Mouse (Mus musculus): ENCODE data around the gene Gm136. TPM values are rescaled to one million over a fixed set of nuclear protein-coding genes. Genes with fewer than 3 reads are reported as not detected.
"Not testable (repeated sequence)": the region's sequence is repeated elsewhere in the genome, so short reads cannot be mapped to it uniquely, and the experiment has no call there.

Gm136 gene
- polyA plus RNA-seq, 1 experiment from 2014 or later = not detected

DNA sequence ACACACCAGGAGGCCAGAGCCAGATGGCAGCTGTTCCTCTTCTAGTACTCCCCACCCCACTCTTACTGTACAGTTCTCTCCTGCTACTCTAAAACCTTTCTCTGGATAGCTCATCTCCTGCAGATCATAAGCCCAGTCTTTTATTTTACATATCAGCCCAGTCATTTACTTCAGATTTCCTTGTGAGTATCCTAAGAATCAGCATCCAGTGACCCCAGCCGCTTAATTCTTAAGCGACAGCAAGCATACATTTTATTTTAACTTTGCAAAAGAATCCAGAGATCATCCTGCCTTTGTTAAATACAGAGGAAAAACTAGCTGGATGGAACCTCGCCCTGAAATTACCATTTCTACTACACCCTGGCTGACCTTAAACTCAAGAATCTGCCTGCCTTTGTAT is 21.6 kb downstream of the Gm136 start:
- Histone ChIP-seq H3K27me3 (replicated peaks; ENCODE audit: control insufficient read depth, insufficient read depth, low read length) (no peaks in the 10 kb centered on the region), H3K9ac (ENCODE audit: low read depth, low read length) (no peak overlapping the region), H3K4me2 (replicated peaks; ENCODE audit: low read depth) (no peak overlapping the region), H3K4me3 (ENCODE audit: low read depth, low read length) (no peak overlapping the region), H3K27ac (ENCODE audit: low read depth, low read length) (no peak overlapping the region), H3K36me3 (ENCODE audit: control insufficient read depth, insufficient read depth) (no peaks in the 10 kb centered on the region), H3K4me1 (replicated peaks; ENCODE audit: control insufficient read depth, insufficient read depth, low read length) (no peaks in the 10 kb centered on the region), H3K9me3 (ENCODE audit: control insufficient read depth) (no peaks in the 10 kb centered on the region)
- TF ChIP-seq CTCF (IDR thresholded peaks at IDR 0.05; ENCODE audit: low read depth) = no peak
- ATAC-seq = no peak
- 77% methylated on average over 3 of the region's 3 CpGs for WGBS

DNA sequence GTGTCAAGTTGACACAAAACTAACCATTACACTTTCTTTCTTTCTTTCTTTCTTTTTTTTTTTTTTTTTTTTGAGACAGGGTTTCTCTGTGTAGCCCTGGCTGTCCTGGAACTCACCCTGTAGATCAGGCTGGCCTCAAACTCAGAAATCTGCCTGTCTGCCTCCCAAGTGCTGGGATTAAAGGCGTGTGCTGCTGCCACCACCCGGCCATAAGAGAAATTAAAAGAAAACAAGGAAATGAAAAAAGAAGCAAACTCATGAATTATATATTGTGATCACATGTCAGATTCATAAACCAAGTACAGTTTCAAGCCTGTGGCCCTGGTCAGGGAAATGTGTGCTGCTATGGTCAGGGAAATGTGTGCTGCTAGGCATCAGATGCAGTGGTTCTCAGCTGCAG is 22.6 kb downstream of the Gm136 start:
- TF ChIP-seq CTCF (IDR thresholded peaks at IDR 0.05; ENCODE audit: low read depth) = peak; percentile 60
- H3K27me3 ChIP-seq (replicated peaks; ENCODE audit: control insufficient read depth, insufficient read depth, low read length) = not testable (repeated sequence)

DNA sequence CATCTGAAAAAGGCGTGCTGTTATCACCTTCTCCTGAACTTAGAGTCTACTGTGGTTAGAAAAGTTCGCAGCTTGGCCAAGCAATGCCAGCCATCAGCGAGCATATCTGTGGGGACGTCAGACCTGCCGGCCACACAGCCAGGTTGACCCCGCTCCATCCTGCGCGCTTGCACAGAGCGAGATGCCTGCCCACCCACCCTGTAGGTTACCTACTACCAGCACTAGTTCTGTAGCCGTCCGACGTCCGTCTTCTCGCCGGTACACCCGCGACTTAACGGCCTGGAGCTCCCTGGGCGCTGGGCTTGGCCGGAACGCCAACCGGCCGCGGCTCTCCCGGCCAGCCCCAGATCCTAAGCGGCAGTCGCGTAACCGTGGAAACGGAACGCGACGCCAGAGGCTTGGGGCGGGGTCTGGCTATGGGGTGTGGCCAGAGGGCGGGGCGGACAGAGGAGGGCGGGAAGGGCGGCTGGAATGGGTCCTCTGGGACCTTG is 26.2 kb downstream of the Gm136 start, which contains the start of gene Cfap206:
Cfap206 (minus strand) TSS at position 356 of the 491 bp plus-strand sequence.
- Histone ChIP-seq H3K27ac (ENCODE audit: low read depth, low read length) (no peak within 1 kb of the TSS), H3K9me3 (ENCODE audit: control insufficient read depth) (no peaks in the 10 kb centered on the region)

More for the DNA sequence above, 22.6 kb downstream of the Gm136 start:
- ATAC-seq = peak; percentile 22; the same call in 1 of the 2 replicates
- H3K9ac ChIP-seq (ENCODE audit: low read depth, low read length); H3K4me1 ChIP-seq (replicated peaks; ENCODE audit: control insufficient read depth, insufficient read depth, low read length); H3K4me3 ChIP-seq (ENCODE audit: low read depth, low read length); H3K4me2 ChIP-seq (replicated peaks; ENCODE audit: low read depth); H3K9me3 ChIP-seq (ENCODE audit: control insufficient read depth); H3K27ac ChIP-seq (ENCODE audit: low read depth, low read length); H3K36me3 ChIP-seq (ENCODE audit: control insufficient read depth, insufficient read depth): not testable (repeated sequence)
- WGBS = 29% methylated on average over 2 of the region's 2 CpGs

DNA sequence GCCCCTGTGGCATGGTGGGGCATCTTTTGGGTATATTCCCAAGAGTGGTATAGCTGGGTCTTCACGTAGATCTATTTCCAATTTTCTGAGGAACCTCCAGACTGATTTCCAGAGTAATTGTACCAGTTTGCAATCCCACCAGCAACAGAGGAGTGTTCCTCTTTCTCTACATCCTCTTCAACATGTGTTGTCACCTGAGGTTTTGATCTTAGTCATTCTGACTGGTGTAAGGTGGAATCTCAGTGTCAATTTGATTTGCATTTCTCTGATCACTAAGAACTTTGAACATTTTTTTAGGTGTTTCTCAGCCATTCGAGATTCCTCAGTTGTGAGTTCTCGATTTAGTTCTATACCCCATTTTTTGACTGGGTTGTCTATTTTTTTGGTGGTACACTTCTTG is 30.4 kb downstream of the Gm136 start:
- H3K27me3 ChIP-seq (replicated peaks; ENCODE audit: control insufficient read depth, insufficient read depth, low read length); H3K9me3 ChIP-seq (ENCODE audit: control insufficient read depth); H3K36me3 ChIP-seq (ENCODE audit: control insufficient read depth, insufficient read depth); ATAC-seq; H3K4me2 ChIP-seq (replicated peaks; ENCODE audit: low read depth); H3K27ac ChIP-seq (ENCODE audit: low read depth, low read length); H3K4me1 ChIP-seq (replicated peaks; ENCODE audit: control insufficient read depth, insufficient read depth, low read length); H3K4me3 ChIP-seq (ENCODE audit: low read depth, low read length); H3K9ac ChIP-seq (ENCODE audit: low read depth, low read length): not testable (repeated sequence)
- 88% methylated on average over 3 of the region's 3 CpGs for WGBS

More for the DNA sequence above, 26.2 kb downstream of the Gm136 start, which contains the start of gene Cfap206:
- H3K4me3 ChIP-seq (ENCODE audit: low read depth, low read length) = peak within 1 kb of the TSS; percentile 51
- 1% methylated on average over 38 of the region's 38 CpGs for WGBS
- H3K36me3 ChIP-seq (ENCODE audit: control insufficient read depth, insufficient read depth) = no peaks in the 10 kb centered on the region
- no peaks in the 10 kb centered on the region for H3K4me1 ChIP-seq (replicated peaks; ENCODE audit: control insufficient read depth, insufficient read depth, low read length)
- TF ChIP-seq CTCF (IDR thresholded peaks at IDR 0.05; ENCODE audit: low read depth) = no peak
- peak within 1 kb of the TSS; percentile 97 for H3K4me2 ChIP-seq (replicated peaks; ENCODE audit: low read depth)
- H3K27me3 ChIP-seq (replicated peaks; ENCODE audit: control insufficient read depth, insufficient read depth, low read length) = no peaks in the 10 kb centered on the region
- ATAC-seq = peak; percentile 83
- 0 out of 2 replicates have a peak within 1 kb of the TSS, but pooled peaks have one; percentile 2 for H3K9ac ChIP-seq (ENCODE audit: low read depth, low read length)

DNA sequence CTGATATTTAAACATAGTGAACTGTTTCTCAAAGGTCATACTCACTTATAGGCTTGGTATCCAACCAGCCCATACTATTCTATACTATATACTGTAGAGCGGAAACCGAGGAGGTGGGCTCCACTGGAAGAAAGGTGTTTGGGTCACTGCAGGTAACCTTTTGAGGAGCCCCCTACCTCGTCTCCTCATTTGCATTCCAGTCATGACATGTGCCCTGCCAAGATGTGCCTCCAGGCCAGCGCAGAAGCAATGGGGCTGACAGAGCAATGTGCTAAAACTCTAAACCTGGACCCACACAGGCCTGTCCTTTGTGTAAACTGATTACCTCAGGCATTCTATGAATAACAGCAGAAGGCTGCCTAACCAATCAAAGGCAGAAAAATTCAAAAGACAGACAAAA is 31.8 kb downstream of the Gm136 start:
- Histone ChIP-seq H3K27ac (ENCODE audit: low read depth, low read length) (no peak overlapping the region), H3K27me3 (replicated peaks; ENCODE audit: control insufficient read depth, insufficient read depth, low read length) (no peaks in the 10 kb centered on the region), H3K36me3 (ENCODE audit: control insufficient read depth, insufficient read depth) (no peaks in the 10 kb centered on the region), H3K4me1 (replicated peaks; ENCODE audit: control insufficient read depth, insufficient read depth, low read length) (no peaks in the 10 kb centered on the region), H3K9me3 (ENCODE audit: control insufficient read depth) (no peaks in the 10 kb centered on the region), H3K4me3 (ENCODE audit: low read depth, low read length) (no peak overlapping the region), H3K9ac (ENCODE audit: low read depth, low read length) (no peak overlapping the region), H3K4me2 (replicated peaks; ENCODE audit: low read depth) (no peak overlapping the region)
- TF ChIP-seq CTCF (IDR thresholded peaks at IDR 0.05; ENCODE audit: low read depth) = no peak
- 69% methylated on average over 4 of the region's 4 CpGs for WGBS
- ATAC-seq = no peak

DNA sequence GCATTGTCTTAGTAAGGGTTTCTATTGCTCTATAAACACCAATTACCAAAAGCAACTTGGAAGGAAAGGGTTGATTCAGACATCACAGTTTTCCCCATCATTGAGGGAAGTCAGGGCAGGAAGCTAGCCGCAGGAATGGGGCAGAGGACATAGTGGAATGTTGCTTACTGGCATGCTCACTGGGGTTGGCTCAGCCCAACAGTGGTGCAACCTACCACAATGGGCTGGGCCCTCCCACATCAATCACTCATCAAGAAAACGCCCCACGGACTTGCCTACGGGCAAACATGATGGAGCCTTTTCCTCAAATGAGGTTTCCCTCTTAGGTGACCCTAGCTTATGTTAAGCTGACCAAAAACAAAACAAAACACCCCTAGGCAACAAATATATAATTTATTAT is 32.9 kb downstream of the Gm136 start:
- 74% methylated on average over 4 of the region's 4 CpGs for WGBS
- no peak overlapping the region for H3K27ac ChIP-seq (ENCODE audit: low read depth, low read length)
- no peak for ATAC-seq
- H3K36me3 ChIP-seq (ENCODE audit: control insufficient read depth, insufficient read depth) = no peaks in the 10 kb centered on the region
- TF ChIP-seq CTCF (IDR thresholded peaks at IDR 0.05; ENCODE audit: low read depth) = no peak
- no peaks in the 10 kb centered on the region for H3K27me3 ChIP-seq (replicated peaks; ENCODE audit: control insufficient read depth, insufficient read depth, low read length)
- H3K4me3 ChIP-seq (ENCODE audit: low read depth, low read length) = no peak overlapping the region
- H3K9me3 ChIP-seq (ENCODE audit: control insufficient read depth) = no peaks in the 10 kb centered on the region
- no peak overlapping the region for H3K4me2 ChIP-seq (replicated peaks; ENCODE audit: low read depth)
- H3K4me1 ChIP-seq (replicated peaks; ENCODE audit: control insufficient read depth, insufficient read depth, low read length) = no peaks in the 10 kb centered on the region
- H3K9ac ChIP-seq (ENCODE audit: low read depth, low read length) = no peak overlapping the region

Data from intestine, postnatal 0 days (tissue).